Mouse (Mus musculus) liver, adult 2 months (tissue): Measurements from ENCODE around the gene Gm3411.
"Not testable (repeated sequence)": the region's sequence is repeated elsewhere in the genome, so short reads cannot be mapped to it uniquely, and the experiment has no call there.

Source experiments
- CTCF ChIP-seq: fragments of 200-500 bp; IDR thresholded peaks from 2 replicates; pipeline ENCODE4 v1.5.1; 2011; ENCODE audit warnings: low read depth, low read length, control low read depth
- POLR2A ChIP-seq: fragments of 200-500 bp; IDR thresholded peaks from 2 replicates; pipeline ENCODE4 v1.6.1; 2011; ENCODE audit warnings: low read length, control low read depth; ENCODE audit not compliant: insufficient read depth; ENCODE audit errors: extremely low read depth

DNA sequence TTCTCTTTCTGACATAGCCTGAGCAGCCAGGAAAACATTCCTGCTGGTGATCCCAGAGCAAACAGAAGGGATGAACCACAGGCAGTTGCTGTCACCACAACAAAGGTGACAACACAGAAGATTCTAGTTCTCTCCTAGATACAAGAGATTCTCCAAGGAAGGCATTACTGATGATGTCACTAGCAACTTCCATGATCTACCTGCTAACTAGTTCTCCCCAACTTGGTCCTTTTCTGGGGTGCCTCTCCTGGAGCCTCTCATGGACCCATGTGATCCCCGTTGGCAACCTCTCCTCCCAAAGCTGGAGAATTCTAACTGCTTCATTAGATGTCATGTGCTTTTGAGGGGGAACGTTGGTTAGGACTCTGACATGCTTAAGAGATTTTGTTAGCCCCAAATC, 17.7 kb upstream of the Gm3411 start, which contains the start of gene Gm21103:
- TF ChIP-seq POLR2A, CTCF: not testable (repeated sequence)
